Mouse (Mus musculus): ENCODE data around the gene Cdc42ep4. TPM values are rescaled to one million over a fixed set of nuclear protein-coding genes. Genes with fewer than 3 reads are reported as not detected.
A peak's percentile ranks its signal among the peaks of the same experiment; 100 is the strongest.

Cdc42ep4 gene
- polyA plus RNA-seq, 1 experiment, result 32.4 TPM

GRCm38 (mm10) chr11:113785406-113786171, 33.9 kb upstream of the Cdc42ep4 start:
- Histone ChIP-seq H3K9me3 (replicated peaks; ENCODE audit: control insufficient read depth, insufficient read depth, low read length, poor library complexity, severe bottlenecking) (no peaks in the 10 kb centered on the region), H3K9ac (ENCODE audit: low read depth, poor library complexity, severe bottlenecking) (peak overlapping the region; percentile 65), H3K4me3 (ENCODE audit: low read depth, low read length) (peak overlapping the region; percentile 55), H3K27me3 (ENCODE audit: control insufficient read depth, insufficient read depth, low read length, poor library complexity, severe bottlenecking) (no peaks in the 10 kb centered on the region), H3K4me1 (ENCODE audit: control insufficient read depth, insufficient read depth, low read length) (peaks cover 7% of the 10 kb centered on the region), H3K27ac (ENCODE audit: insufficient read depth, low read length) (peak overlapping the region; percentile 72), H3K36me3 (ENCODE audit: control insufficient read depth, insufficient read depth, low read length, poor library complexity, severe bottlenecking) (no peaks in the 10 kb centered on the region)
- TF ChIP-seq EP300 (IDR thresholded peaks at IDR 0.05; ENCODE audit: insufficient read depth, low read depth, low read length), result peak; percentile 61; the same call in 1 of the 2 replicates
- no peak for TF ChIP-seq POLR2A (IDR thresholded peaks at IDR 0.05; ENCODE audit: insufficient read depth, low read length)

GRCm38 (mm10) chr11:113784656-113785396, 33.1 kb upstream of the Cdc42ep4 start:
- H3K4me3 ChIP-seq (ENCODE audit: low read depth, low read length), result no peak overlapping the region
- peaks cover 11% of the 10 kb centered on the region for H3K4me1 ChIP-seq (ENCODE audit: control insufficient read depth, insufficient read depth, low read length)
- TF ChIP-seq EP300 (IDR thresholded peaks at IDR 0.05; ENCODE audit: insufficient read depth, low read depth, low read length), result no peak
- no peak for TF ChIP-seq POLR2A (IDR thresholded peaks at IDR 0.05; ENCODE audit: insufficient read depth, low read length)
- TF ChIP-seq CTCF (IDR thresholded peaks at IDR 0.05; ENCODE audit: low read depth, low read length), result no peak
- H3K27ac ChIP-seq (ENCODE audit: insufficient read depth, low read length), result peak overlapping the region; percentile 69
- no peaks in the 10 kb centered on the region for H3K27me3 ChIP-seq (ENCODE audit: control insufficient read depth, insufficient read depth, low read length, poor library complexity, severe bottlenecking)
- 0 out of 2 replicates have a peak overlapping the region, but pooled peaks have one; percentile 6 for H3K9ac ChIP-seq (ENCODE audit: low read depth, poor library complexity, severe bottlenecking)
- H3K36me3 ChIP-seq (ENCODE audit: control insufficient read depth, insufficient read depth, low read length, poor library complexity, severe bottlenecking), result no peaks in the 10 kb centered on the region
- H3K9me3 ChIP-seq (replicated peaks; ENCODE audit: control insufficient read depth, insufficient read depth, low read length, poor library complexity, severe bottlenecking), result no peaks in the 10 kb centered on the region

GRCm38 (mm10) chr11:113782496-113782895, 30.8 kb upstream of the Cdc42ep4 start:
- H3K27ac ChIP-seq (ENCODE audit: insufficient read depth, low read length), result no peak overlapping the region

GRCm38 (mm10) chr11:113782006-113782405, 30.3 kb upstream of the Cdc42ep4 start:
- H3K27me3 ChIP-seq (ENCODE audit: control insufficient read depth, insufficient read depth, low read length, poor library complexity, severe bottlenecking), result no peaks in the 10 kb centered on the region
- H3K36me3 ChIP-seq (ENCODE audit: control insufficient read depth, insufficient read depth, low read length, poor library complexity, severe bottlenecking), result no peaks in the 10 kb centered on the region
- H3K9ac ChIP-seq (ENCODE audit: low read depth, poor library complexity, severe bottlenecking), result no peak overlapping the region
- H3K9me3 ChIP-seq (replicated peaks; ENCODE audit: control insufficient read depth, insufficient read depth, low read length, poor library complexity, severe bottlenecking), result no peaks in the 10 kb centered on the region
- no peak overlapping the region for H3K4me3 ChIP-seq (ENCODE audit: low read depth, low read length)
- no peak overlapping the region for H3K27ac ChIP-seq (ENCODE audit: insufficient read depth, low read length)
- no peak for TF ChIP-seq CTCF (IDR thresholded peaks at IDR 0.05; ENCODE audit: low read depth, low read length)
- no peak for TF ChIP-seq POLR2A (IDR thresholded peaks at IDR 0.05; ENCODE audit: insufficient read depth, low read length)
- no peak for TF ChIP-seq EP300 (IDR thresholded peaks at IDR 0.05; ENCODE audit: insufficient read depth, low read depth, low read length)
- peaks cover 9% of the 10 kb centered on the region for H3K4me1 ChIP-seq (ENCODE audit: control insufficient read depth, insufficient read depth, low read length)

More at GRCm38 (mm10) chr11:113782496-113782895, 30.8 kb upstream of the Cdc42ep4 start:
- H3K9ac ChIP-seq (ENCODE audit: low read depth, poor library complexity, severe bottlenecking), result no peak overlapping the region
- no peaks in the 10 kb centered on the region for H3K27me3 ChIP-seq (ENCODE audit: control insufficient read depth, insufficient read depth, low read length, poor library complexity, severe bottlenecking)
- H3K9me3 ChIP-seq (replicated peaks; ENCODE audit: control insufficient read depth, insufficient read depth, low read length, poor library complexity, severe bottlenecking), result no peaks in the 10 kb centered on the region
- TF ChIP-seq EP300 (IDR thresholded peaks at IDR 0.05; ENCODE audit: insufficient read depth, low read depth, low read length) (no peak), POLR2A (IDR thresholded peaks at IDR 0.05; ENCODE audit: insufficient read depth, low read length) (no peak), CTCF (IDR thresholded peaks at IDR 0.05; ENCODE audit: low read depth, low read length) (no peak)
- H3K36me3 ChIP-seq (ENCODE audit: control insufficient read depth, insufficient read depth, low read length, poor library complexity, severe bottlenecking), result no peaks in the 10 kb centered on the region
- H3K4me3 ChIP-seq (ENCODE audit: low read depth, low read length), result no peak overlapping the region
- H3K4me1 ChIP-seq (ENCODE audit: control insufficient read depth, insufficient read depth, low read length), result peaks cover 11% of the 10 kb centered on the region

GRCm38 (mm10) chr11:113779680-113780041, 28.0 kb upstream of the Cdc42ep4 start:
- Histone ChIP-seq H3K4me1 (ENCODE audit: control insufficient read depth, insufficient read depth, low read length) (peaks cover 6% of the 10 kb centered on the region), H3K4me3 (ENCODE audit: low read depth, low read length) (peak overlapping the region; percentile 36), H3K9ac (ENCODE audit: low read depth, poor library complexity, severe bottlenecking) (0 out of 2 replicates have a peak overlapping the region, but pooled peaks have one; percentile 6), H3K36me3 (ENCODE audit: control insufficient read depth, insufficient read depth, low read length, poor library complexity, severe bottlenecking) (no peaks in the 10 kb centered on the region), H3K27ac (ENCODE audit: insufficient read depth, low read length) (no peak overlapping the region), H3K9me3 (replicated peaks; ENCODE audit: control insufficient read depth, insufficient read depth, low read length, poor library complexity, severe bottlenecking) (no peaks in the 10 kb centered on the region), H3K27me3 (ENCODE audit: control insufficient read depth, insufficient read depth, low read length, poor library complexity, severe bottlenecking) (no peaks in the 10 kb centered on the region)
- TF ChIP-seq POLR2A (IDR thresholded peaks at IDR 0.05; ENCODE audit: insufficient read depth, low read length), result no peak

All from ES-Bruce4 (cell line).